Mouse (Mus musculus) Patski (cell line): Measurements from ENCODE around the gene Pnmt. TPM values are rescaled to one million over a fixed set of nuclear protein-coding genes. Genes with fewer than 3 reads are reported as not detected.

Source experiments
- ATAC-seq: fragments of 100-300 bp; one replicate; pipeline ENCODE4 v1.8.0; 2021
- CTCF ChIA-PET: fragments of 350-600 bp; sonication (Branson Sonifier 250); formaldehyde crosslinking; loops from one replicate; lab custom pipeline; 2022; ENCODE audit warnings: inconsistent platforms; lab: Charles Lee
- POLR2A ChIA-PET: fragments of 350-600 bp; sonication (Branson Sonifier 250); formaldehyde crosslinking; loops from one replicate; lab custom pipeline; 2022; ENCODE audit warnings: antibody characterized with exemption, inconsistent platforms; lab: Charles Lee
- DNase-seq: peaks from one replicate; pipeline ENCODE4 v3.0.0-alpha.2; 2011; ENCODE audit warnings: low read depth, low spot score
- H3K27me3 ChIP-seq: fragments of 371-371 bp; one replicate; pipeline ENCODE4 v1.5.1; 2021
- CTCF ChIP-seq: fragments of 100-300 bp; IDR thresholded peaks from one replicate; pipeline ENCODE4 v1.5.1; 2021
- in situ Hi-C: fragments of 300-500 bp; cut with MboI; formaldehyde crosslinking; loops from 3 replicates; pipeline ENCODE4 v1.11.1; 2018; ENCODE audit warnings: low pct_unique_long_range_greater_than_20kb, mixed read lengths
- polyA plus RNA-seq: library from polyadenylated mRNA; unstranded; gene quantifications from one replicate; pipeline ENCODE4 v1.2.3, GENCODE M21; 2021

Pnmt gene
- polyA plus RNA-seq, 1 experiment from 2014 or later: not detected

DNA sequence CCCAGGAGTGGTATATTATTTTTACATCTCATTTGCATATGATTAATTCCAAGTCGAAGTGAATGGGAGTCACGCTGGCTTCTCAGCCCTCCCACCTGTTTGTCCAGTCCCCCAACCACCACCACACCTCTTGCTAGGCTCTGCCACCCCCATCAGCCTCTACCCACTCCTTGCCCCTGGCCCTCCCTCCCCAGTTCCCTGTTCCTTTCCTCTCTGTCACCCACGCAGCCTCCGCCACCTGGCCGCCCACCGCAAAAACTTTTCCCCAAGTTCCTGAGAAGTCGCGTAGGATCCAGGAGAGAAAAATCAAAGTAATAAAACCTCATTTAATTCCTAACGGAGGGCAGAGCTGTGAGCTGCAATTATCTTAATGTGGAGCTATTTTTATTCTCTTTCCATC lies 40.1 kb upstream of the Pnmt start:
- TF ChIP-seq CTCF: no peak
- ChIA-PET POLR2A (interaction anchor here (1.2 kb wide), 1 partner anchor 12 kb away, joined by 3 read pairs; the partner anchor contains the start of gene Stard3), CTCF (no interaction called here)
- in situ Hi-C loops: no loop called here
- H3K27me3 ChIP-seq: no peaks in the 10 kb centered on the region
- DNase-seq (no peak), ATAC-seq (no peak)

DNA sequence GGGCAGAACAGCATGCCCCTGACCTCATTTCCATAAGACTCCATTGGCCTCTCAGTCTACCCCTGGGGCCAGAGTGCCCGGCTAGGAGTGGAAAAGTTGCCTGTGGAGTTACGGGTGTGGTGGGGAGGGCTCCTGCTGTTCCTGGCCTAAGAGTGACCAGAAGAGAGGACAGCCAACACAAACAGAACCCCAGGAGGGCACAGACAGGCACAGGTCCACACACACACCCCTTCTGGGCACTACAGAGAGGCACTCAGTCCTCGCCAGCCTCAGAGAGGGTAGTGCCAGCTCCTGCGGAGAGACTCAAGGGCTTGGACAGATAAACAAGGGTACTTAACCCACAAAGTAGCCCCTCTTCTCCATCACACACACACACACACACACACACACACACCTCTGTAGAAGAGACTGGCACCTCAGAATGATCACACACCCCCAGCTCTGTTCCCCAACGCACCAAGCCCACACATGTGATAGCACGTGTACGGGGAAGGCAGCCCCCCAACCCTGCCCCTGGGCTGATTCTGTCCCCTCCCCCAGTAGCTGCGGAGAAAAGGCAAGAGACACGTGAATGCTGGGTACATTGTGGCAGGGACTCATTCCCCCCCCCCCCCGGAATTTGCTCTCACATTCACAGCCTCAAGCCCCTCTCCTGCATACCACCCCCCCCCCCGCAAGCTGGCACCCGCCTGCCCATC lies 38.7 kb upstream of the Pnmt start:
- H3K27me3 ChIP-seq: no peaks in the 10 kb centered on the region
- ChIA-PET CTCF (interaction anchor here (1.5 kb wide), 1 partner anchor 42 kb away, joined by 4 read pairs; no protein-coding TSS in a partner anchor), POLR2A (interaction anchor here (0.6 to 2.1 kb wide), 3 partner anchors 10 to 90 kb away, joined by 3 to 9 read pairs (median 5); partner anchors contain the start of gene Stard3)
- DNase-seq (no peak), ATAC-seq (no peak)
- in situ Hi-C loops: no loop called here
- TF ChIP-seq CTCF: no peak

DNA sequence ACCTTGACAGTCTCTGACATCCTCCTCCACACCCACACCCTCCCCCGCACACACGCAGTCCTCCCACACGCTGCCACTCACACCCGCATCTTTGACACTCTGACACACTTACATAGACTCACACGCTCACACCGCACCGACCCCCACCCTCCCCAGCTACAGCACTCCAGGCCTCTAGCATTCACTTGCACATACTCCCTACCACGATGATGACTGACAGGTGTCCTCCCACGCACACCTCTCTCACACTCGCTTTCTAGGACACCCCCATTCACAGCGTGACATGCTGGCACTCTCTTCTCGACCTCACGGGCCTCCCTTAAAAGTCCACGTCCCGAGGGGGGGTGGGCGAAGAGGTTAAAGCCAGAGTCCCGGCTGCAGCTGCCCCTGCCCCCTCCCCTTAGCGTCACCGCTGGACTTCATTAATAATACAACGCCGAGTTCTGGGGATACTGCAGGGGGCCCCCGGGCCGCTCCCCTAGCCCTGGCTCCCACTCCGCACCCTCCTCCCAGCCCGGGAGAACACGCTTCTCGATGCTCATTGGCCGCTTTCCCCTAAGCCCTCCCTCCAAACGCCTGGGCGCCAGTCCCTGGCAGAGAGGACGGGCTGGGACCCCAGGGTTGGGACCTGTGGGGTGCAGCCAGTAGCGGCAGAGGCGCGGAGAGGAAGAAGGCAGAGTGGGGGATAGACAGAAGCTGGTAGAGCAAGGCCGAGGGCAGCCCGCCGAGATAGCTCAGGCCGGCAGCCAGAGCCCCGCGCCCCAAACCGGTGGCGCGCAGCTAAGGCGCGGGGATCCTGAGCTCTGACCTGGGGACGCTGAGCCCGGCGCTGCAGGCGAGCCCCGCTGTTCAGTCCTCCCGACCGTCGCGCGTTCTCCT lies 37.9 kb upstream of the Pnmt start, which contains the start of gene Ppp1r1b:
Gene Ppp1r1b, plus strand, starts transcription at position 322 of the 879 bp plus-strand sequence.
- no peaks in the 10 kb centered on the region for H3K27me3 ChIP-seq

DNA sequence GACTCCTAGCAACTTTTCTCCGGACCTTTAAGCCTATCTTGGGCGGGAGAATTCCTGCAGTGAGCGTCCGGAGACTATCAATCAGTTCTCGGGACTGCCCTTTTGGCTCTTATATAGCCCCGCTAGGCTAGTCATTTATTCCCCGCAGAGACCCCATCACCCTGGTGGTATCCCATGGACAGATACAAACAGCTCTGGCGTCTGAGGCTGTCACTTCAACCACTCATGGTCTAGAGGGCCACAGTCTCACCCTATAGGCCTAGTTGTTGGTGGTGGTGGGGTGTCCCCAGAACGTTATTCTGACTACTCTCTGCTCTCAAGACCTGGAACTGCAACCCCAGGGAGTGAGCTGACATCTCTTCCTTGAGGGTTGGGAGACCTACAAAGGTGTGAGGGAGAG lies 36.9 kb upstream of the Pnmt start:
- DNase-seq: no peak
- no peak for TF ChIP-seq CTCF
- in situ Hi-C loops: no loop called here
- ChIA-PET POLR2A (interaction anchor here (1.1 to 2.1 kb wide), 2 partner anchors 9 to 10 kb away, joined by 3 to 5 read pairs; partner anchors contain the start of gene Stard3), CTCF (interaction anchor here (0.8 to 1.5 kb wide), 2 partner anchors 40 to 109 kb away, joined by 3 to 4 read pairs; no protein-coding TSS in a partner anchor)
- no peaks in the 10 kb centered on the region for H3K27me3 ChIP-seq
- no peak for ATAC-seq

More for the DNA sequence above, 37.9 kb upstream of the Pnmt start, which contains the start of gene Ppp1r1b:
- DNase-seq (no peak), ATAC-seq (no peak)
- ChIA-PET CTCF (interaction anchor here (0.8 to 1.5 kb wide), 2 partner anchors 41 to 110 kb away, joined by 3 to 4 read pairs; no protein-coding TSS in a partner anchor), POLR2A (interaction anchor here (0.6 to 2.1 kb wide), 3 partner anchors 10 to 90 kb away, joined by 3 to 9 read pairs (median 5); partner anchors contain the start of gene Stard3)
- no peak for TF ChIP-seq CTCF
- in situ Hi-C loops: no loop called here

DNA sequence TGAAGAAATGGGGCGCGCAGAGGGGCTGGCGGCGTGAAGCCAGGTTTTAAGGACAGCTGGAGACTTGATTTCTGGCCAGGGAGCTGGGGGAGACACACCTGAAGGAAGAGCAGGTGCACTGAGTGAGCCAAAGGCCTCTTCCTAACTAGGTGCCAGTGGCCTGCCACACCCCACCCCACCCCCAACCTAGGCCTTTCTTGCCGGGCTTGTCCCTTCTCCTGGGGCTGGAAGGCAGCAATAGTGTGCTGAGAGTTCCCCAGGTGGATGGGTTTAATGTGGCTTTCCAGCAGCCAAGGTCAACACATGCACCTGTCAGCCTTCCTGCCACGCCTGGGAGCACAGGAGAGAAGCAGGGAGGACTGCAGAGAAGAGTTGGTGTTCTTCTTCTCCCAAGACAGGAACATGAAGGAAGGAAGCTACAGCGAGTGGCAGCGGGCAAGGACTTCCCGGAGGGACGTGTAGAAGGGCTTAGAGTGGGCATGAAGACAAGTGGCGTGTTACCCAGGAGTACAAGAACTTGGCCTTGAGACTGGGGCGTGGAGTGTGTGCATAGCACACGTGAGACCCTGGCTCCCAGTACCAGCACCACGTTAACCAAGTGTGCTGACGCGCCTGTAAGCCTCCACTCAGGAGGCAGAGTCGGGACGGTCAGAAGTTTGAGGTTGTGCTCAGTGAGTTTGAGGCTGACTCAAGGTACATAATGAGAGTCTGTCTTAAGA lies 33.8 kb upstream of the Pnmt start:
- ChIA-PET POLR2A (no interaction called here), CTCF (interaction anchor here (1.5 to 7.2 kb wide), 2 partner anchors 9 to 10 kb away, joined by 8 to 75 read pairs; no protein-coding TSS in a partner anchor)
- no peaks in the 10 kb centered on the region for H3K27me3 ChIP-seq
- in situ Hi-C loops: no loop called here
- TF ChIP-seq CTCF: no peak
- no peak for ATAC-seq
- no peak for DNase-seq

DNA sequence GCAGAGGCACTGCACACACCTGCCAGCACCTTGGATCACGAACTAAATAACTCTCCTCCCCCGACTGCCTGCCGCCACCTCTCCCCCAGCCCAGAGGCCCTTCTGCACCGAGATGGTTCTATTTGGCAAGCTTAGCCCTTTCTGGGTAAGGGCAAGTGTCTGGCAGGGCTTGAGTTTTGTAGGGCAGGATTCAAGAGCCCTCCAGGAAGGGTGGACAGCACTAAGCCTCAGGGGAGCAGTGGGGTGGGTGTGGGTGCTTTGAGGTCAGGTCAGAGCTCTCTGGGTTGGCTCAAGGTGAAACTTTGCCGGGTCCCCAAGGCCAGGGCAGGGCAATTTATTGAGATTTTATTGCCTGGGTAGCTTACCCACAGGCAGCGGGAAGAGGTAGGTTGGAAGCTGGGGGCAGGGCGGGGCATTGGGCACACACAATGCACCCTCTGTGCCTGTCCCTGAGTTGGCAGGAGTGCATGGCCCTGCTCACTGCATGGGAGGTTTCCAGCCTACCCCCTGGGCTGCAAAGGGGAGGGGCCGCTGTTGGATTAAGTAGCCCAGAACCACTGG lies 32.5 kb upstream of the Pnmt start:
- CTCF ChIA-PET: interaction anchor here (0.8 to 7.2 kb wide), 2 partner anchors 10 to 14 kb away, joined by 3 to 75 read pairs; no protein-coding TSS in a partner anchor
- no peak for DNase-seq

DNA sequence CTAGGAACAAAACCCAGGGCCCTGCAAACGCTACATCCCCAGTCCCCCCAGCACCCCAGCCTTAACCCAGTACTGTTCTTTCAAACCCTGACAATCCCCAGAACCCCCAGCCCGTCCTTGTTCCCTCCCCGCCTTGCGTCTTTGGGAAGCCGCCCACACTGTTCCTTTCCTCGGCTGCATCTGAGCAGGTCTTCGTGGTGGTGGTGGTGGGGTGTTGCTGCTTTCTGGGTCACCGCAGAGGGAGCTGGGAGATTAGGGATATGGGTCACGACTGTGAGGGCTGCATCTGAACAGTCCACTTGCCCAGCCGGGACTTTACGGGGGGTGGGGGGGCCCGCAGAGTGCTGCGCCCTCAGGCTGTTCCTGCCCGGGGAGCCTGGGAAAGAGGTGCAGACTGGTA lies 31.8 kb upstream of the Pnmt start:
- ATAC-seq (no peak), DNase-seq (no peak)
- TF ChIP-seq CTCF: no peak
- ChIA-PET POLR2A (interaction anchor here (0.6 kb wide), 1 partner anchor 9 kb away, joined by 3 read pairs; no protein-coding TSS in a partner anchor), CTCF (interaction anchor here (1.2 to 7.2 kb wide), 2 partner anchors 11 to 88 kb away, joined by 3 to 75 read pairs; no protein-coding TSS in a partner anchor)
- no peaks in the 10 kb centered on the region for H3K27me3 ChIP-seq
- in situ Hi-C loops: no loop called here

More for the DNA sequence above, 32.5 kb upstream of the Pnmt start:
- H3K27me3 ChIP-seq: no peaks in the 10 kb centered on the region
- TF ChIP-seq CTCF: no peak
- in situ Hi-C loops: no loop called here
- ATAC-seq: peak; percentile 46
- POLR2A ChIA-PET: no interaction called here

DNA sequence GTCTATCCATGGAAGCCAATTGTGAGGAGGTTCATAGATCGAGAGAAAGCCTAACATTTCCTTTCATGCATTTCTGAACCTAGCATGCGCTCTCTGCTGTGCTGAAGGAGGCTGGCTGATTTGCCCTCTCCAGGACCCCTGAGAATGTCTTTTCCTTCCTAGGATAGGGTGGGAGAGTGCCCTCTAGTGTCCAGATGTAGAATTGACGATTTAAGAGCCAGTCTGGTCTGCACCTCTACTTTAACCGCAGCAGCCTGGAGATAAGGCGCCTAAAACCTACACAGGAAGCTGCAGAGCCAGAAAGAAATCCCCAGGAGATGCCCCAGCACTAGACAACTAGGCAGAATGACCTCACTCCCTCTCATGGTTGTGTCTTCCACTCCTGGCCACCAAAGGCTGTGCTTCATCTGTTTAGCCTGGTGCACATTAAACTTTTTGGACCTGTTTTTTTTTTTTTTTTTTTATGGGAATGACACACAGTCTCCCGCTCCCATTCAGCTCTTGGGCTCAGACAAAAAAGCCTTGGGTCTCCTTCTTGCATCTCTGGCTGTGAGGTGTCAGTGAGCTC lies 30.4 kb upstream of the Pnmt start:
- POLR2A ChIA-PET: interaction anchor here (0.6 to 1.1 kb wide), 5 partner anchors 13 to 194 kb away, joined by 3 to 5 read pairs (median 3); no protein-coding TSS in a partner anchor
- in situ Hi-C loops: no loop called here
- CTCF ChIA-PET: interaction anchor here (0.7 to 7.2 kb wide), 5 partner anchors 9 to 89 kb away, joined by 3 to 75 read pairs (median 3); no protein-coding TSS in a partner anchor
- ATAC-seq (no peak), DNase-seq (no peak)
- no peak for TF ChIP-seq CTCF
- no peaks in the 10 kb centered on the region for H3K27me3 ChIP-seq
